Mouse (Mus musculus): ENCODE data around the gene Rpl13. TPM values are rescaled to one million over a fixed set of nuclear protein-coding genes. Genes with fewer than 3 reads are reported as not detected.

Rpl13 gene
- polyA plus RNA-seq, 1 experiment from 2014 or later = 1,452 TPM

GRCm38 (mm10) chr8:123110649-123111048, 8.5 kb downstream of the Rpl13 start:
- Histone ChIP-seq H3K36me3 (peaks cover 2% of the 10 kb centered on the region), H3K9ac (no peak overlapping the region), H3K4me3 (no peak overlapping the region), H3K27me3 (replicated peaks) (peaks cover 7% of the 10 kb centered on the region), H3K4me2 (no peak overlapping the region), H3K9me3 (replicated peaks) (no peaks in the 10 kb centered on the region), H3K27ac (no peak overlapping the region), H3K4me1 (peaks cover 24% of the 10 kb centered on the region)
- ATAC-seq = peak; percentile 57
- WGBS (ENCODE audit: insufficient replicate concordance) = 5% methylated on average over 4 of the region's 4 CpGs

- ATAC-seq = no peak
- Histone ChIP-seq H3K27me3 (replicated peaks) (peaks cover 29% of the 10 kb centered on the region), H3K9ac (no peak overlapping the region), H3K4me3 (no peak overlapping the region), H3K4me2 (no peak overlapping the region), H3K36me3 (no peaks in the 10 kb centered on the region), H3K9me3 (replicated peaks) (no peaks in the 10 kb centered on the region), H3K4me1 (peaks cover 46% of the 10 kb centered on the region), H3K27ac (no peak overlapping the region)
- WGBS (ENCODE audit: insufficient replicate concordance) = 68% methylated on average over 9 of the region's 9 CpGs
These were observed 10.7 kb downstream of the Rpl13 start for GRCm38 (mm10) chr8:123112892-123113291.

GRCm38 (mm10) chr8:123113908-123114469, 11.8 kb downstream of the Rpl13 start:
- H3K4me3 ChIP-seq = no peak overlapping the region
- 16% methylated on average over 2 of the region's 2 CpGs for WGBS (ENCODE audit: insufficient replicate concordance)
- peaks cover 36% of the 10 kb centered on the region for H3K27me3 ChIP-seq (replicated peaks)
- no peaks in the 10 kb centered on the region for H3K9me3 ChIP-seq (replicated peaks)
- peak overlapping the region; percentile 51; the same call in 1 of the 2 replicates for H3K27ac ChIP-seq
- 0 out of 2 replicates have a peak overlapping the region, but pooled peaks have one; percentile 12 for H3K9ac ChIP-seq
- H3K4me1 ChIP-seq = peaks cover 57% of the 10 kb centered on the region
- no peak for ATAC-seq
- no peak overlapping the region for H3K4me2 ChIP-seq
- no peaks in the 10 kb centered on the region for H3K36me3 ChIP-seq

GRCm38 (mm10) chr8:123114644-123115043, 12.5 kb downstream of the Rpl13 start:
- 0 out of 2 replicates have a peak overlapping the region, but pooled peaks have one; percentile 12 for H3K9ac ChIP-seq
- 8% methylated on average over 3 of the region's 3 CpGs for WGBS (ENCODE audit: insufficient replicate concordance)
- H3K27ac ChIP-seq = peak overlapping the region; percentile 51; the same call in 1 of the 2 replicates
- H3K9me3 ChIP-seq (replicated peaks) = no peaks in the 10 kb centered on the region
- no peaks in the 10 kb centered on the region for H3K36me3 ChIP-seq
- peaks cover 62% of the 10 kb centered on the region for H3K4me1 ChIP-seq
- no peak overlapping the region for H3K4me3 ChIP-seq
- peaks cover 42% of the 10 kb centered on the region for H3K27me3 ChIP-seq (replicated peaks)
- no peak for ATAC-seq
- H3K4me2 ChIP-seq = no peak overlapping the region

- peak; percentile 77 for ATAC-seq
- H3K4me3 ChIP-seq = peak within 1 kb of the TSS; percentile 64
- H3K27me3 ChIP-seq (replicated peaks) = peaks cover 50% of the 10 kb centered on the region
- no peaks in the 10 kb centered on the region for H3K36me3 ChIP-seq
- H3K9me3 ChIP-seq (replicated peaks) = no peaks in the 10 kb centered on the region
- peak within 1 kb of the TSS; percentile 60 for H3K9ac ChIP-seq
- WGBS (ENCODE audit: insufficient replicate concordance) = 1% methylated on average over 51 of the region's 51 CpGs
- H3K4me2 ChIP-seq = peak within 1 kb of the TSS; percentile 98
- no peak within 1 kb of the TSS for H3K27ac ChIP-seq
- H3K4me1 ChIP-seq = peaks cover 55% of the 10 kb centered on the region
These were observed 15.1 kb downstream of the Rpl13 start, which contains the start of gene Cpne7 for GRCm38 (mm10) chr8:123117127-123117731. Cpne7 (plus strand) TSS chr8:123117374.

- H3K9me3 ChIP-seq (replicated peaks) = no peaks in the 10 kb centered on the region
- WGBS (ENCODE audit: insufficient replicate concordance) = 3% methylated on average over 17 of the region's 17 CpGs
- H3K4me1 ChIP-seq = peaks cover 55% of the 10 kb centered on the region
- no peak for ATAC-seq
- peak overlapping the region; percentile 98 for H3K4me2 ChIP-seq
- H3K36me3 ChIP-seq = no peaks in the 10 kb centered on the region
- H3K27ac ChIP-seq = no peak overlapping the region
- peak overlapping the region; percentile 60 for H3K9ac ChIP-seq
- peak overlapping the region; percentile 64 for H3K4me3 ChIP-seq
- H3K27me3 ChIP-seq (replicated peaks) = peaks cover 55% of the 10 kb centered on the region
These were observed 15.6 kb downstream of the Rpl13 start for GRCm38 (mm10) chr8:123117744-123118143.

- no peak overlapping the region for H3K4me2 ChIP-seq
- no peak for ATAC-seq
- no peak overlapping the region for H3K27ac ChIP-seq
- no peaks in the 10 kb centered on the region for H3K36me3 ChIP-seq
- H3K9me3 ChIP-seq (replicated peaks) = no peaks in the 10 kb centered on the region
- no peak overlapping the region for H3K4me3 ChIP-seq
- H3K9ac ChIP-seq = no peak overlapping the region
- H3K4me1 ChIP-seq = peaks cover 32% of the 10 kb centered on the region
- WGBS (ENCODE audit: insufficient replicate concordance) = 56% methylated on average over 9 of the region's 9 CpGs
- H3K27me3 ChIP-seq (replicated peaks) = peaks cover 76% of the 10 kb centered on the region
These were observed 19.9 kb downstream of the Rpl13 start for GRCm38 (mm10) chr8:123122059-123122458.

GRCm38 (mm10) chr8:123122670-123123069, 20.5 kb downstream of the Rpl13 start:
- H3K27me3 ChIP-seq (replicated peaks) = peaks cover 76% of the 10 kb centered on the region
- H3K4me3 ChIP-seq = no peak overlapping the region
- no peak overlapping the region for H3K9ac ChIP-seq
- H3K4me1 ChIP-seq = peaks cover 26% of the 10 kb centered on the region
- no peak for ATAC-seq
- no peaks in the 10 kb centered on the region for H3K36me3 ChIP-seq
- H3K4me2 ChIP-seq = no peak overlapping the region
- H3K9me3 ChIP-seq (replicated peaks) = no peaks in the 10 kb centered on the region
- H3K27ac ChIP-seq = no peak overlapping the region
- WGBS (ENCODE audit: insufficient replicate concordance) = 71% methylated on average over 5 of the region's 5 CpGs

GRCm38 (mm10) chr8:123126193-123126816, 24.2 kb downstream of the Rpl13 start:
- peak; percentile 74 for ATAC-seq
- 11% methylated on average over 19 of the region's 19 CpGs for WGBS (ENCODE audit: insufficient replicate concordance)
- H3K27me3 ChIP-seq (replicated peaks) = peaks cover 85% of the 10 kb centered on the region
- no peaks in the 10 kb centered on the region for H3K9me3 ChIP-seq (replicated peaks)
- H3K36me3 ChIP-seq = no peaks in the 10 kb centered on the region
- H3K4me3 ChIP-seq = 0 out of 2 replicates have a peak overlapping the region, but pooled peaks have one; percentile 3
- no peak overlapping the region for H3K9ac ChIP-seq
- H3K4me1 ChIP-seq = peaks cover 9% of the 10 kb centered on the region
- peak overlapping the region; percentile 36 for H3K4me2 ChIP-seq
- H3K27ac ChIP-seq = no peak overlapping the region

GRCm38 (mm10) chr8:123131041-123131440, 28.9 kb downstream of the Rpl13 start:
- Histone ChIP-seq H3K36me3 (no peaks in the 10 kb centered on the region; the same call in 1 of the 2 replicates), H3K4me1 (peaks cover 7% of the 10 kb centered on the region), H3K27me3 (replicated peaks) (peaks cover 63% of the 10 kb centered on the region), H3K9ac (no peak overlapping the region), H3K4me2 (no peak overlapping the region), H3K4me3 (no peak overlapping the region), H3K27ac (no peak overlapping the region), H3K9me3 (replicated peaks) (peaks cover 4% of the 10 kb centered on the region; the same call in 1 of the 2 replicates)
- WGBS (ENCODE audit: insufficient replicate concordance) = 48% methylated on average over 9 of the region's 9 CpGs
- no peak for ATAC-seq

GRCm38 (mm10) chr8:123132953-123133352, 30.8 kb downstream of the Rpl13 start:
- Histone ChIP-seq H3K27me3 (replicated peaks) (peaks cover 49% of the 10 kb centered on the region), H3K4me3 (no peak overlapping the region), H3K36me3 (no peaks in the 10 kb centered on the region; the same call in 1 of the 2 replicates), H3K27ac (no peak overlapping the region), H3K4me2 (no peak overlapping the region), H3K9me3 (replicated peaks) (peaks cover 4% of the 10 kb centered on the region; the same call in 1 of the 2 replicates), H3K4me1 (no peaks in the 10 kb centered on the region), H3K9ac (no peak overlapping the region)
- no peak for ATAC-seq
- WGBS (ENCODE audit: insufficient replicate concordance) = 87% methylated on average over 2 of the region's 2 CpGs

- WGBS (ENCODE audit: insufficient replicate concordance) = 68% methylated on average over 11 of the region's 11 CpGs
- H3K4me1 ChIP-seq = no peaks in the 10 kb centered on the region
- no peak overlapping the region for H3K4me3 ChIP-seq
- H3K9me3 ChIP-seq (replicated peaks) = peaks cover 4% of the 10 kb centered on the region; the same call in 1 of the 2 replicates
- no peak for ATAC-seq
- H3K27ac ChIP-seq = no peak overlapping the region
- H3K36me3 ChIP-seq = no peaks in the 10 kb centered on the region; the same call in 1 of the 2 replicates
- H3K9ac ChIP-seq = no peak overlapping the region
- peaks cover 37% of the 10 kb centered on the region for H3K27me3 ChIP-seq (replicated peaks)
- H3K4me2 ChIP-seq = no peak overlapping the region
These were observed 32.1 kb downstream of the Rpl13 start for GRCm38 (mm10) chr8:123134149-123134713.
